Comparison of ENCODE assay signal across 8 mouse cellular contexts in genomic region chr9:4259841-4260745, GRCm38 (mm10). TPM values are rescaled to one million over a fixed set of nuclear protein-coding genes. Genes with fewer than 3 reads are reported as not detected.
DNase-seq lines count a peak whose midpoint lies in the region; ATAC-seq lines count a peak whose summit lies in the region.

No protein-coding gene starts in this region.

- peak; percentile 27; the same call in 1 of the 2 replicates for ATAC-seq in liver, embryonic 16.5 days (ENCODE audit: low read depth)

- H3K9ac ChIP-seq in liver, embryonic 16.5 days (ENCODE audit: low read depth, low read length), result no peak overlapping the region

- 50% methylated on average over 58 of the region's 65 CpGs for WGBS in liver, embryonic 16.5 days (ENCODE audit: insufficient replicate concordance)

- H3K4me3 ChIP-seq in liver, embryonic 16.5 days (ENCODE audit: low read depth, low read length), result peak overlapping the region; percentile 20; the same call in 1 of the 2 replicates

- peaks cover 2% of the 10 kb centered on the region; the same call in 1 of the 2 replicates for H3K27me3 ChIP-seq in liver, embryonic 16.5 days (ENCODE audit: control insufficient read depth, insufficient read depth, low read depth, low read length)

- H3K27ac ChIP-seq in liver, embryonic 16.5 days (ENCODE audit: low read length), result no peak overlapping the region

- no peak overlapping the region for H3K4me2 ChIP-seq in liver, embryonic 16.5 days (ENCODE audit: low read depth, low read length)

- peak; percentile 51 for DNase-seq in kidney, postnatal 14 days
- DNase-seq in kidney, adult 18-20 months, result no peak
- DNase-seq in ES-CJ7 (ENCODE audit: low read depth, low spot score), result peak; percentile 28
- DNase-seq in cerebellum, postnatal 10 days, result peak; percentile 82 to 84
- DNase-seq in heart, postnatal 4 days, result peak; percentile 46
- peak; percentile 51 for DNase-seq in yolk sac, embryonic 10.5 days (ENCODE audit: low spot score)
- no peak for DNase-seq in layer of hippocampus, adult 18-20 months (ENCODE audit: low spot score in 2 of 2)

- no peaks in the 10 kb centered on the region for H3K36me3 ChIP-seq in liver, embryonic 16.5 days (ENCODE audit: control insufficient read depth, insufficient read depth)

- H3K4me1 ChIP-seq in liver, embryonic 16.5 days (ENCODE audit: control insufficient read depth, low read depth, low read length), result no peaks in the 10 kb centered on the region

- H3K9me3 ChIP-seq in liver, embryonic 16.5 days (replicated peaks; ENCODE audit: control insufficient read depth, low read length), result peaks cover 8% of the 10 kb centered on the region

RNA-seq across cellular contexts. Expression of gene Aasdhppt, which starts 49.2 kb away (rescaled TPM):
- total RNA-seq in heart, postnatal 4 days (2021), result 10 to 100 TPM; 18.2 to 18.3 TPM
- 12.3 and 14.0 TPM in 2 replicates for polyA plus RNA-seq in liver, embryonic 16.5 days (2015; fragmentation: Nextera tagmentation; extraction: Ambion mirVana)
- 10 to 100 TPM; 26.7 to 26.8 TPM for total RNA-seq in layer of hippocampus, adult 18-20 months (2021)

RNA-seq across cellular contexts. Expression of gene Kbtbd3, which starts 49.5 kb away (rescaled TPM):
- total RNA-seq in heart, postnatal 4 days (2021), result 1 to 10 TPM; 6.5 to 6.8 TPM
- polyA plus RNA-seq in liver, embryonic 16.5 days (2015; fragmentation: Nextera tagmentation; extraction: Ambion mirVana), result 1.9 and 2.3 TPM in 2 replicates
- 1 to 10 TPM; 8.8 to 9.0 TPM for total RNA-seq in layer of hippocampus, adult 18-20 months (2021)

Comparison
In these comparisons a context has a peak if more than half of its experiments do, and no peak if none do; other contexts are left out.
1. DNase-seq: peak in kidney, postnatal 14 days (single experiment), ES-CJ7 (single experiment), cerebellum, postnatal 10 days (2 of 2), heart, postnatal 4 days (single experiment) and yolk sac, embryonic 10.5 days (single experiment); none in kidney, adult 18-20 months (single experiment) and layer of hippocampus, adult 18-20 months (0 of 2).